ENCODE assay signal across 26 mouse cellular contexts in the genomic region with DNA sequence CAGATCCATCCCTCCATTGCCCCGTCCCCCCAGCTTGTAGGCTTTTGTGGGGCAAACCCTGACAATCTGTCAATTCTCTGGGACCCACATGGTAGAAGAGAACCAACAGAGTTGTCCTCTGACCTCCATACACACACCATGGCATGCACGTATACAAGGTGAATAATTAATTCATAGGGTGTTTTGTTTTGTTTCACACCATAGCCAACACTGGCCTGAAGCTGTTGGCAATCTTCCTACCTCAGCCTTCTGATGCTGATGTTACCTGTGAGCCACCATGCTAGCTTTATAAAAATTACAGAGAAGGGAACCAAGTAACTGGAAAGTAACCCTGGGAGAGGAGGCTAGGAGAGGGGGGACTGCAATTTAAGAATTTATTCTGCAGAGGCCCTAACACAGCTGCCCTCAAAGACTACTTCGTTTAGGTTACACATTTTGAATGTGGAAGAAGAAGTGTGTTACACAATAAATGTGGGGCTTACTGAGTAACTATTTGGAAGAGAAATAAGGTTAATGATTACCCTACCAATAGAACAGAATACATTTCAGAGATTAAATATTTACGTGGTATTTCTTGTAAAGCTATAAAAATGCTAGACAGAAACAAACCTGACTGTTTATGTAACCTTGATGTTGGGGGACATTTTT. TPM values are rescaled to one million over a fixed set of nuclear protein-coding genes. Genes with fewer than 3 reads are reported as not detected.
DNase-seq lines count a peak whose midpoint lies in the region; ATAC-seq lines count a peak whose summit lies in the region.
"Had no signal": no experiment of that assay in that cellular context is flagged by ENCODE, and none has a peak within 500 bp of the region (broad histone marks: within the 10 kb centered on the region; RNA-seq: fewer than 3 reads in every experiment).

No protein-coding gene starts in this region.

- peaks cover 18% of the 10 kb centered on the region for H3K4me1 ChIP-seq in kidney, embryonic 16.5 days (ENCODE audit: insufficient read depth, low read length)
- no peaks in the 10 kb centered on the region for H3K4me1 ChIP-seq in liver, embryonic 15.5 days (replicated peaks)
- H3K4me1 ChIP-seq: limb, embryonic 15.5 days; midbrain, embryonic 15.5 days; neural tube, embryonic 13.5 days had no signal

- H3K9ac ChIP-seq in kidney, embryonic 16.5 days (replicated peaks; ENCODE audit: low read length), result no peak overlapping the region
- no peak overlapping the region for H3K9ac ChIP-seq in liver, embryonic 15.5 days
- H3K9ac ChIP-seq: hindbrain, embryonic 14.5 days; limb, embryonic 15.5 days; midbrain, embryonic 15.5 days; neural tube, embryonic 13.5 days had no signal

- 53% methylated on average over 4 of the region's 4 CpGs for WGBS in kidney, embryonic 16.5 days
- 58% methylated on average over 4 of the region's 4 CpGs for WGBS in liver, embryonic 15.5 days (ENCODE audit: insufficient replicate concordance)

- H3K27me3 ChIP-seq in kidney, embryonic 16.5 days (ENCODE audit: insufficient read depth, low read length), result no peaks in the 10 kb centered on the region
- H3K27me3 ChIP-seq in liver, embryonic 15.5 days, result no peaks in the 10 kb centered on the region
- H3K27me3 ChIP-seq: limb, embryonic 15.5 days; midbrain, embryonic 15.5 days; neural tube, embryonic 13.5 days had no signal

- no peak overlapping the region for H3K4me3 ChIP-seq in kidney, embryonic 16.5 days (ENCODE audit: low read length)
- no peak overlapping the region for H3K4me3 ChIP-seq in liver, embryonic 15.5 days (replicated peaks)
- H3K4me3 ChIP-seq: embryonic facial prominence, embryonic 10.5 days; forebrain, embryonic 10.5 days; limb, embryonic 15.5 days; midbrain, embryonic 15.5 days; myocyte; neural tube, embryonic 13.5 days had no signal

- intact Hi-C loops in heart, postnatal 36 days (cut with DNase I), result no loop called here
- intact Hi-C loops in gastrocnemius, postnatal 14 days (cut with DNase I; ENCODE audit: low total_unique reads), result no loop called here

- ATAC-seq in kidney, embryonic 16.5 days (ENCODE audit: low FRiP score, low TSS enrichment), result peak; percentile 78; the same call in 1 of the 2 replicates
- 0 out of 2 replicates have a peak, but pooled peaks have one; percentile 23 for ATAC-seq in liver, embryonic 15.5 days (ENCODE audit: insufficient read depth)
- ATAC-seq: forebrain, embryonic 16.5 days; inflammation-experienced regulatory T-cells, adult 6 months; midbrain, embryonic 15.5 days had no signal

- no peaks in the 10 kb centered on the region for H3K9me3 ChIP-seq in kidney, embryonic 16.5 days (ENCODE audit: low read length)
- no peaks in the 10 kb centered on the region for H3K9me3 ChIP-seq in liver, embryonic 15.5 days (replicated peaks)
- H3K9me3 ChIP-seq: embryonic facial prominence, embryonic 10.5 days; forebrain, embryonic 10.5 days; limb, embryonic 15.5 days; midbrain, embryonic 15.5 days; neural tube, embryonic 13.5 days had no signal

- H3K36me3 ChIP-seq in kidney, embryonic 16.5 days (ENCODE audit: insufficient read depth, low read length), result no peaks in the 10 kb centered on the region
- H3K36me3 ChIP-seq in liver, embryonic 15.5 days (replicated peaks), result no peaks in the 10 kb centered on the region
- H3K36me3 ChIP-seq: embryonic facial prominence, embryonic 10.5 days; forebrain, embryonic 10.5 days; limb, embryonic 15.5 days; midbrain, embryonic 15.5 days; neural tube, embryonic 13.5 days had no signal

- no peak overlapping the region for H3K4me2 ChIP-seq in kidney, embryonic 16.5 days (replicated peaks; ENCODE audit: low read depth, low read length)
- no peak overlapping the region for H3K4me2 ChIP-seq in liver, embryonic 15.5 days
- H3K4me2 ChIP-seq: hindbrain, embryonic 14.5 days; limb, embryonic 15.5 days; midbrain, embryonic 15.5 days; neural tube, embryonic 13.5 days had no signal

- DNase-seq in kidney, adult 11 months, result peak; percentile 73
- DNase-seq in kidney, postnatal 10 days, result no peak
- peak; percentile 68 for DNase-seq in kidney, adult 18-20 months
- no peak for DNase-seq in heart, postnatal 36 days
- DNase-seq in gastrocnemius, postnatal 14 days, result no peak
- DNase-seq in adrenal gland, adult 8-10 months, result no peak
- DNase-seq: adrenal gland, postnatal 25 days; cerebellum, adult 9-10 months; left cerebral cortex, postnatal 4 days; lung, postnatal 4 days; retina, postnatal 1 day; right cerebral cortex, postnatal 25 days; spleen, adult 18-20 months had no signal

- peak overlapping the region; percentile 94 for H3K27ac ChIP-seq in kidney, embryonic 16.5 days (ENCODE audit: low read length)
- H3K27ac ChIP-seq in liver, embryonic 15.5 days (replicated peaks), result peak overlapping the region; percentile 64
- H3K27ac ChIP-seq: embryonic facial prominence, embryonic 10.5 days; forebrain, embryonic 10.5 days; hindbrain, embryonic 14.5 days; limb, embryonic 15.5 days; midbrain, embryonic 15.5 days; neural tube, embryonic 13.5 days had no signal

RNA-seq across cellular contexts. Expression of gene Efhd1, which starts 30.0 kb away (rescaled TPM):
- 7.3 and 8.5 TPM in 2 replicates for polyA plus RNA-seq in kidney, embryonic 16.5 days (2015; fragmentation: Nextera tagmentation; extraction: Ambion mirVana)
- polyA plus RNA-seq in liver, embryonic 15.5 days (2015; fragmentation: Nextera tagmentation; extraction: Ambion mirVana), result 0.05 TPM in 1 of 2 replicates, not detected in the other
- 1 to 10 TPM; 2.5 to 3.7 TPM for total RNA-seq in heart, postnatal 36 days (2021)
- total RNA-seq in gastrocnemius, postnatal 14 days (2021), result 10 to 100 TPM in 1 of 2 experiments, 1 to 10 TPM in 1; 5.8 to 14.6 TPM
- 100 to 1,000 TPM; 293 to 561 (median 377) TPM for total RNA-seq in adrenal gland, adult 8-10 months (2022)
- total RNA-seq: megakaryocyte-erythroid progenitor cell, adult 5-6 weeks had no signal
- polyA plus RNA-seq: heart, embryonic 14.5 days; inflammation-experienced regulatory T-cells, adult 6 months had no signal

RNA-seq across cellular contexts. Expression of gene Gigyf2, which starts 32.6 kb away (rescaled TPM):
- 59.2 and 68.3 TPM in 2 replicates for polyA plus RNA-seq in kidney, embryonic 16.5 days (2015; fragmentation: Nextera tagmentation; extraction: Ambion mirVana)
- 17.9 and 18.0 TPM in 2 replicates for polyA plus RNA-seq in liver, embryonic 15.5 days (2015; fragmentation: Nextera tagmentation; extraction: Ambion mirVana)
- 10 to 100 TPM; 43.3 to 46.4 TPM for total RNA-seq in heart, postnatal 36 days (2021)
- total RNA-seq in gastrocnemius, postnatal 14 days (2021), result 10 to 100 TPM; 32.3 to 36.5 TPM
- total RNA-seq in adrenal gland, adult 8-10 months (2022), result 100 to 1,000 TPM in 2 of 4 experiments, 10 to 100 TPM in 2; 87.7 to 132 (median 106) TPM

Comparison
In these comparisons a context has a peak if more than half of its experiments do, and no peak if none do; other contexts are left out.
1. DNase-seq: peak in kidney, adult 11 months (single experiment) and kidney, adult 18-20 months (single experiment); none in kidney, postnatal 10 days (single experiment), heart, postnatal 36 days (0 of 2), gastrocnemius, postnatal 14 days (single experiment) and adrenal gland, adult 8-10 months (single experiment).
2. RNA of gene Efhd1, which starts 30.0 kb away (total RNA-seq): 293 to 561 TPM in adrenal gland, adult 8-10 months; 5.8 to 14.6 TPM in gastrocnemius, postnatal 14 days and 2.5 to 3.7 TPM in heart, postnatal 36 days; every median in the first group is over 10 times any median in the second.